Comparison of ENCODE assay signal across 11 mouse cellular contexts in genomic region chr1:91564004-91564403, GRCm38 (mm10). TPM values are rescaled to one million over a fixed set of nuclear protein-coding genes. Genes with fewer than 3 reads are reported as not detected.
A peak's percentile ranks its signal among the peaks of the same experiment; 100 is the strongest.
DNase-seq lines count a peak whose midpoint lies in the region; ATAC-seq and TF ChIP-seq lines count a peak whose summit lies in the region.
"Had no signal": no experiment of that assay in that cellular context is flagged by ENCODE, and none has a peak within 500 bp of the region (broad histone marks: within the 10 kb centered on the region; RNA-seq: fewer than 3 reads in every experiment).

No protein-coding gene starts in this region.

- intact Hi-C loops in heart, postnatal 10 days (cut with DNase I): loop anchor here (1.0 kb wide), 1 partner anchor 41 kb away; no protein-coding TSS in a partner anchor

- no peak for TF ChIP-seq POLR2A in bone marrow macrophage, adult 2 months (IDR thresholded peaks at IDR 0.05; ENCODE audit: borderline replicate concordance, low read depth, low read length)
- no peak for TF ChIP-seq POLR2A in cerebellum, adult 2 months (IDR thresholded peaks at IDR 0.05; ENCODE audit: borderline replicate concordance, insufficient read depth, low read length)

- H3K4me3 ChIP-seq in E14TG2a.4 (replicated peaks; ENCODE audit: low read length): no peak overlapping the region
- no peak overlapping the region for H3K4me3 ChIP-seq in bone marrow macrophage, adult 2 months (ENCODE audit: insufficient read depth, low read length)
- H3K4me3 ChIP-seq in lung, postnatal 0 days (ENCODE audit: low read depth, low read length): no peak overlapping the region
- no peak overlapping the region for H3K4me3 ChIP-seq in cerebellum, adult 2 months (replicated peaks; ENCODE audit: insufficient read depth, low read depth, low read length)
- H3K4me3 ChIP-seq: embryonic facial prominence, embryonic 12.5 days; heart, embryonic 15.5 days; myocyte had no signal

- H3K36me3 ChIP-seq in E14TG2a.4 (ENCODE audit: insufficient read depth, low read length): no peaks in the 10 kb centered on the region; the same call in 1 of the 2 replicates
- no peaks in the 10 kb centered on the region for H3K36me3 ChIP-seq in lung, postnatal 0 days (ENCODE audit: insufficient read depth, low read length)
- H3K36me3 ChIP-seq: embryonic facial prominence, embryonic 12.5 days; heart, embryonic 15.5 days had no signal

- H3K27ac ChIP-seq in bone marrow macrophage, adult 2 months (ENCODE audit: insufficient read depth, low read depth, low read length): no peak overlapping the region
- no peak overlapping the region for H3K27ac ChIP-seq in lung, postnatal 0 days (ENCODE audit: low read length)
- no peak overlapping the region for H3K27ac ChIP-seq in cerebellum, adult 2 months (ENCODE audit: insufficient read depth, low read length)
- H3K27ac ChIP-seq: embryonic facial prominence, embryonic 12.5 days; heart, embryonic 15.5 days had no signal

- peaks cover 5% of the 10 kb centered on the region for H3K4me1 ChIP-seq in E14TG2a.4 (replicated peaks; ENCODE audit: low read depth, low read length)
- peaks cover 10% of the 10 kb centered on the region for H3K4me1 ChIP-seq in bone marrow macrophage, adult 2 months (ENCODE audit: control insufficient read depth, insufficient read depth, low read length)
- H3K4me1 ChIP-seq in lung, postnatal 0 days (ENCODE audit: insufficient read depth, low read depth, low read length): no peaks in the 10 kb centered on the region
- no peaks in the 10 kb centered on the region; the same call in 1 of the 2 replicates for H3K4me1 ChIP-seq in cerebellum, adult 2 months (ENCODE audit: control insufficient read depth, insufficient read depth, low read length)
- H3K4me1 ChIP-seq: embryonic facial prominence, embryonic 12.5 days had no signal

- 0 out of 2 replicates have a peak, but pooled peaks have one; percentile 13 for TF ChIP-seq CTCF in E14TG2a.4 (conservative IDR thresholded peaks at IDR 0.05; ENCODE audit: low read length)
- peak; percentile 40 for TF ChIP-seq CTCF in bone marrow macrophage, adult 2 months (IDR thresholded peaks at IDR 0.05; ENCODE audit: low read depth, low read length)
- peak; percentile 69 for TF ChIP-seq CTCF in lung, postnatal 0 days (IDR thresholded peaks at IDR 0.05)
- no peak for TF ChIP-seq CTCF in cerebellum, adult 2 months (IDR thresholded peaks at IDR 0.05; ENCODE audit: borderline replicate concordance, insufficient read depth, low read depth, low read length)

- no peaks in the 10 kb centered on the region for H3K27me3 ChIP-seq in E14TG2a.4 (ENCODE audit: insufficient read depth, low read length)
- no peaks in the 10 kb centered on the region for H3K27me3 ChIP-seq in lung, postnatal 0 days (replicated peaks; ENCODE audit: insufficient read depth, low read length)
- H3K27me3 ChIP-seq in cerebellum, adult 2 months (ENCODE audit: control insufficient read depth, insufficient read depth, low read length): no peaks in the 10 kb centered on the region
- H3K27me3 ChIP-seq: embryonic facial prominence, embryonic 12.5 days had no signal

- DNase-seq in heart, postnatal 10 days: peak; percentile 17 to 35
- no peak for DNase-seq in heart, adult 8-10 months (ENCODE audit: low spot score)
- peak; percentile 23 for DNase-seq in lung, postnatal 0 days (ENCODE audit: low spot score)
- no peak for DNase-seq in cerebellum, adult 2 months
- no peak for DNase-seq in layer of hippocampus, adult 8-10 months (ENCODE audit: low spot score in 2 of 2)
- no peak for DNase-seq in neural tube, embryonic 10.5 days (ENCODE audit: extremely low spot score, low spot score)

- H3K9ac ChIP-seq in lung, postnatal 0 days (replicated peaks; ENCODE audit: low read depth): no peak overlapping the region
- H3K9ac ChIP-seq: embryonic facial prominence, embryonic 12.5 days; heart, embryonic 15.5 days had no signal

- no peak overlapping the region for H3K4me2 ChIP-seq in lung, postnatal 0 days (replicated peaks; ENCODE audit: low read depth, low read length)
- H3K4me2 ChIP-seq: embryonic facial prominence, embryonic 12.5 days; heart, embryonic 15.5 days had no signal

- ATAC-seq in lung, postnatal 0 days: peak; percentile 37; the same call in 1 of the 2 replicates

- WGBS in lung, postnatal 0 days: 49% methylated on average over 3 of the region's 3 CpGs
- 86% methylated on average over 3 of the region's 3 CpGs for WGBS in cerebellum, adult 2 months

- H3K9me3 ChIP-seq in E14TG2a.4 (ENCODE audit: low read length): no peaks in the 10 kb centered on the region
- no peaks in the 10 kb centered on the region for H3K9me3 ChIP-seq in lung, postnatal 0 days (ENCODE audit: low read length)
- H3K9me3 ChIP-seq: embryonic facial prominence, embryonic 12.5 days; heart, embryonic 15.5 days had no signal

- TF ChIP-seq EP300 in lung, postnatal 0 days (IDR thresholded peaks at IDR 0.05): no peak

RNA-seq across cellular contexts. Expression of gene Asb1, which starts 23.7 kb away (rescaled TPM):
- 10 to 100 TPM; 17.6 to 19.4 TPM for total RNA-seq in heart, postnatal 10 days (2021)
- total RNA-seq in heart, adult 8-10 months (2022): 10 to 100 TPM; 17.3 to 27.2 (median 20.5) TPM
- 2.6 and 4.2 TPM in 2 replicates for polyA plus RNA-seq in bone marrow macrophage, adult 2 months (2012; ENCODE audit: insufficient read depth, insufficient read length, missing spikeins)
- polyA plus RNA-seq in lung, postnatal 0 days (2015; fragmentation: Nextera tagmentation; extraction: Ambion mirVana): 4.2 and 4.6 TPM in 2 replicates
- 17.2 and 20.1 TPM in 2 replicates for polyA plus RNA-seq in cerebellum, adult 2 months (2012; rRNA removed)
- 10 to 100 TPM; 34.7 to 38.2 (median 36.4) TPM for total RNA-seq in layer of hippocampus, adult 8-10 months (2022)

Comparison
In these comparisons a context has a peak if more than half of its experiments do, and no peak if none do; other contexts are left out.
1. DNase-seq: peak in heart, postnatal 10 days (2 of 2) and lung, postnatal 0 days (single experiment); none in heart, adult 8-10 months (single experiment), cerebellum, adult 2 months (0 of 2), layer of hippocampus, adult 8-10 months (0 of 2) and neural tube, embryonic 10.5 days (single experiment).